Mouse (Mus musculus): ENCODE data around the gene Mogat1.

DNA sequence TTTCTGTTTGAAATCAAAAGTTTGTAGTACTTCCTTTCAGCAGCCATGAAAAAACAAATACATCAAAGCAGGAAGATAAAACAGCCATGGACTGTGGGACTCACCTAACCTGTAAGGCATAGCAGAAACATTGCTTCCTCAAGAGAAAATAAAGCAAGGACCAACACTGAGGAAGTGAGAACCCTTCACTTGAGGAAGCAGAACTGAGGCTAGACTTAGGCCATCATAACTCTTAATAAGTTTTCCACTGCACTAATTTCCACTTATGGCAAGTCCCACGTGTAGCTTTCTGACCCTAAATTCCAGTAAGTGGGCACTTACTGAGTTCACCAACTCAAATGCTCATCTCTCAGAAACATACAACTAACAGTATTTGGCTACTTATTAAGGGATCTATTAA, 20.6 kb upstream of the Mogat1 start:
- TF ChIP-seq POLR2AphosphoS2 (IDR thresholded peaks at IDR 0.05; ENCODE audit: insufficient read length, low read depth) (no peak), POLR2A (IDR thresholded peaks at IDR 0.05; ENCODE audit: insufficient read length, low read depth) (no peak), USF1 (IDR thresholded peaks at IDR 0.05; ENCODE audit: low read depth) (no peak), MYOG (IDR thresholded peaks at IDR 0.05; ENCODE audit: control insufficient read depth in 1 of 3, insufficient read depth in 1 of 3, insufficient read length in 2 of 3, low read depth in 2 of 3) (no peak), MAX (IDR thresholded peaks at IDR 0.05; ENCODE audit: low read depth) (no peak), CEBPB (IDR thresholded peaks at IDR 0.05; ENCODE audit: insufficient read depth, poor library complexity, severe bottlenecking) (no peak), MYOD1 (IDR thresholded peaks at IDR 0.05; ENCODE audit: control insufficient read depth in 1 of 3, insufficient read length in 2 of 3, low read depth in 2 of 3) (no peak), TCF3 (IDR thresholded peaks at IDR 0.05; ENCODE audit: insufficient read length, low read depth) (no peak), REST (IDR thresholded peaks at IDR 0.05; ENCODE audit: insufficient read depth, insufficient read length) (no peak), E2F4 (IDR thresholded peaks at IDR 0.05; ENCODE audit: insufficient read depth) (no peak), TCF12 (IDR thresholded peaks at IDR 0.05; ENCODE audit: insufficient read depth, poor library complexity, severe bottlenecking) (no peak)
